Mouse (Mus musculus) gastrocnemius, adult 2 months (tissue): Measurements from ENCODE around the gene Lmo7. TPM values are rescaled to one million over a fixed set of nuclear protein-coding genes. Genes with fewer than 3 reads are reported as not detected.

Experiments used
- DNase-seq: peaks from one replicate; pipeline ENCODE4 v3.0.0; 2022
- H3K27ac ChIP-seq: fragments of 200-600 bp; 2 replicates; pipeline ENCODE4 v1.8.1; 2022; ENCODE audit warnings: mild to moderate bottlenecking
- H3K4me3 ChIP-seq: fragments of 200-600 bp; 2 replicates; pipeline ENCODE4 v1.8.1; 2022; ENCODE audit warnings: mild to moderate bottlenecking, moderate library complexity
- CTCF ChIP-seq: fragments of 200-600 bp; IDR thresholded peaks from 2 replicates; pipeline ENCODE4 v1.8.1; 2022; ENCODE audit warnings: antibody characterized with exemption, mild to moderate bottlenecking, moderate library complexity
- intact Hi-C: fragments of 180-260 bp; cut with DNase I; formaldehyde crosslinking; loops from one replicate; pipeline ENCODE4 v1.15.1; 2025
- total RNA-seq, 2 experiments: library from RNA; stranded (reverse); gene quantifications; 2 replicates each; pipeline ENCODE4 v1.2.3; 2021

Gene Lmo7
- total RNA-seq, 2 experiments from 2014 or later = 66.4 to 75.5 TPM

- intact Hi-C loops = no loop called here
- no peak overlapping the region for H3K27ac ChIP-seq
- DNase-seq = no peak
- no peak overlapping the region for H3K4me3 ChIP-seq
- no peak for TF ChIP-seq CTCF
These were observed 25.7 kb downstream of the Lmo7 start for GRCm38 (mm10) chr14:101755425-101755824.

DNA sequence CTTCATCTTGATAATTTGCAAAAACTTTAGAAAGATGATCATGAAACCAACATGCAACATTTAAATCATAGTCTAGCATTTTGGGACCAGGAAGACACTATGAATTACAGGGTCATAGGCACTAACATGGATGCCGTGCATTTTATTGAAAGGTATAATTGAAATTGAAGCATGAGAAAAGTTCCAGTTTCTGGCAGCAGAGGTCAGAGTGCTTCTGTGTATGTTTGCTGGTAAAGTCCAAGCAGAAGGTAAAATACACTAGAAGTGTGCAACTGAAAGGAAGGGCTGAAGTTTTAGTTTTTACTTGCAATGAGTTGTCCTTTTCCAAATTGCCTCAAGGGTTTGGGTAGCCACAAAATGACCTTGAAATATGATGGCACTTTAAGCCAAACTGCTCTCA, 32.5 kb downstream of the Lmo7 start:
- no peak overlapping the region for H3K27ac ChIP-seq
- peak; percentile 41 for TF ChIP-seq CTCF
- no peak for DNase-seq
- H3K4me3 ChIP-seq = no peak overlapping the region
- intact Hi-C loops = no loop called here

GRCm38 (mm10) chr14:101763762-101764295, 34.1 kb downstream of the Lmo7 start:
- DNase-seq = no peak
- Histone ChIP-seq H3K4me3 (no peak overlapping the region), H3K27ac (no peak overlapping the region)
- no peak for TF ChIP-seq CTCF
- intact Hi-C loops = no loop called here

DNA sequence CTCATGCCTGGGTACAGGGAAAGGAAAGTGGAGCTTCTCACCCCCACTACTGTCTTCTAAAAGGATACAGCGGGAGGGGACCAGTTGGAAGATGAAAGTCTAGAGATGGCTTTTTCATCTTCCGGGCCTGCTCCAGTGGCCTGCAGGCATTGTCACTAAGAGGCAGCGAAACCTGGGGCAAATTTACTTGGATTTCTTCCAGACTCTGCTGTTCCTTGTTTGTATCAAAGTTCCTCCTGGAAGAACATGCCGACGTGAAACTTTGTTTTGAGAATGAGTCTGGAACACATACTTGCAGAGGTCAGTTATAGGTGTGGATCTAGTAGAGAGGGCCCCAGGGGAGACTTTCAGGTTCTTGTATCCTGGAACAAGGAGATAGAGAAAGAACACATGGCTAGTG, 41.6 kb downstream of the Lmo7 start:
- Histone ChIP-seq H3K27ac (no peak overlapping the region), H3K4me3 (no peak overlapping the region)
- DNase-seq = no peak
- intact Hi-C loops = no loop called here
- no peak for TF ChIP-seq CTCF

DNA sequence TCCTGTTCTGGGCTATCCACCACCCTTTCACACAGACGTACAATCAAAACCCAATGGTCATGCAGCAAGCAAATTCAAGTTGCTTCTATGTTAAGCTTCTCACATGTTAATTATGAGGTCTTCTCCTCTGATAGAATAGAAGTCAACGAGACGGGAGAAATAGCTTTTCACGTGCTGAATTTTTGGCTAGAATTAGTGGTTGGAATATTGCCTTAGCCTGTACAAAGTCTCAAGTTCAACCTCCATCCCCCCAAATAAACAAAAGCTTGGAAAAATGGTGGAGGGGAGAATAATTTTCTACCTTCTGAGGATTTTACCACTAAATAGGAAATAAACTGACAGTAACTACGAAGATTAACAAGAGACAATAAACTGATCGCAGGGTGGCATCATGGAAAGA, 42.0 kb downstream of the Lmo7 start:
- TF ChIP-seq CTCF = no peak
- no peak for DNase-seq
- H3K4me3 ChIP-seq = no peak overlapping the region
- intact Hi-C loops = no loop called here
- no peak overlapping the region for H3K27ac ChIP-seq

DNA sequence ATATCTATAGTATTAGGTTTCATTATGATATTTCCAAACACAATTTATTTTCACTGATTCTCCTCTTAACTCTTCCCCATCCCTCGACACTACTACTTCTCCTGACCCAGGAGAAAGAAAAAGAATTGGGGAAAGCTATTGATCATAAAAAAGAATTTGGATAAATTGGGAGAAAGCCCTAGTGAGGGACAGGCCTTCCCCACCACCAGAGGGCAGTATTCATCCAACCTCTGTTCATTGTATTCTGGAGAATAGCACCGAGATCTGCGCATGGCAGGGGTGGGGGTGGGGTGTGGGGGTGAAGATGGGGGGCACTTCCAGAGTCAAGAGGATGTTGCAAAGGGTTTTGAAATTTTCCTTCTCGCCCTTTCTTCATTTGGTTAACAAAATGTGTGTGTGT, 44.9 kb downstream of the Lmo7 start:
- intact Hi-C loops = loop anchor here (5.0 kb wide), 1 partner anchor 738 kb away; no protein-coding TSS in a partner anchor
- DNase-seq = peak; percentile 18
- Histone ChIP-seq H3K4me3 (no peak overlapping the region), H3K27ac (no peak overlapping the region)
- TF ChIP-seq CTCF = peak; percentile 69

- Histone ChIP-seq H3K27ac (no peak overlapping the region), H3K4me3 (no peak overlapping the region)
- no peak for DNase-seq
- TF ChIP-seq CTCF = no peak
- intact Hi-C loops = loop anchor here (5.0 kb wide), 1 partner anchor 736 kb away; no protein-coding TSS in a partner anchor
These were observed 46.8 kb downstream of the Lmo7 start for GRCm38 (mm10) chr14:101776296-101777128.

- intact Hi-C loops = loop anchor here (5.0 kb wide), 1 partner anchor 735 kb away; no protein-coding TSS in a partner anchor
- H3K4me3 ChIP-seq = no peak overlapping the region
- no peak for TF ChIP-seq CTCF
- H3K27ac ChIP-seq = no peak overlapping the region
- no peak for DNase-seq
These were observed 47.4 kb downstream of the Lmo7 start for GRCm38 (mm10) chr14:101777129-101777493.

- intact Hi-C loops = loop anchor here (5.0 kb wide), 1 partner anchor 734 kb away; no protein-coding TSS in a partner anchor
- Histone ChIP-seq H3K27ac (no peak overlapping the region), H3K4me3 (no peak overlapping the region)
- TF ChIP-seq CTCF = no peak
- no peak for DNase-seq
These were observed 48.7 kb downstream of the Lmo7 start for GRCm38 (mm10) chr14:101778426-101778825.

DNA sequence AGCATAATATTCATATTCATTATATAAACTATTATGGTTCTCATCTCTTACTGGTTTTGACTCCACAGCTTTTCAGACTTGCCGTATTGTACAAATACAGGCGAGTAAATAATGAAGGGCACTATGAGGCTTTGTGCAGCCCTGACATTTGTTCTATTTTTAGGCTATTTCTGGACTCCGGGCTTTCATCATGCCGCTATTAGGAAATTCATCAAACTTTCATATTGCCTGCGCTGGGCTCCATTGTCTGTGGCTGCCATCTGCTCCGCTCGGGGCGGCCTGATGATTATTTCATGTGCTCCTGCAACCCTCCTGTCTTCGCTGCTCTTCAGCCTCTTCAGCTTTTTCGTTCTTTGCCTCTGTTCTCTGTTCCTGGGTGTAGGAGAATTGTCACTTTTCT, 50.3 kb downstream of the Lmo7 start:
- Histone ChIP-seq H3K4me3 (no peak overlapping the region), H3K27ac (no peak overlapping the region)
- TF ChIP-seq CTCF = no peak
- DNase-seq = no peak
- intact Hi-C loops = loop anchor here (5.0 to 10.0 kb wide), 4 partner anchors 95 to 167 kb away; no protein-coding TSS in a partner anchor

GRCm38 (mm10) chr14:101781219-101781618, 51.5 kb downstream of the Lmo7 start:
- Histone ChIP-seq H3K27ac (no peak overlapping the region), H3K4me3 (no peak overlapping the region)
- DNase-seq = no peak
- intact Hi-C loops = loop anchor here (5.0 to 10.0 kb wide), 4 partner anchors 94 to 166 kb away; no protein-coding TSS in a partner anchor
- no peak for TF ChIP-seq CTCF

DNA sequence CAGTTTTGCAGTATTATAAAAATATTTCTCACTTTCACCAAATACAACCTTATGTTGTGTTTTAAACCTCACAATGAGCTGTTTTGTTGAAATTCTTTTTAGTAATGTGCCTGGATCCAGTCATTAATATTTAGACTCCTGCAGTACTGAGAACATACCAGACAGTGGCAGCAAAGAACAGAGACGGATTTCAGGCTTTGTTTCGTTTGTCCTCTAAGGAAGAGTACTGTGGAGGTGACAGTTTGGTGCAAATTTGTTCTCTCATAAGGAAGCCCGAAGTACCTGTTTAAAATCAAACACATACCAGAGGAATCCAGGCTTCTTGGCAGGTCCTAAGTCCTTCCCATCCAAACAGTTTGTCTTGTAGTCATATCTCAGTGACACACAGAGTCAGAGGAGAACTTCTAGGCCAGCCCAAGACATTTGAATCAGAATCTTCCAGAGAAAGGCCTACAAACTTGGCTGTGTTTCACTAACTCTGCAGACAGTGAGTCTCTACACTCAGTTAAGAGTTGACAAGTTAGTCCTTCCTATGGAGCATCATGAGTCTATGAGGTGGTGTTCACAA, 52.3 kb downstream of the Lmo7 start:
- TF ChIP-seq CTCF = peak; percentile 90
- H3K27ac ChIP-seq = no peak overlapping the region
- H3K4me3 ChIP-seq = no peak overlapping the region
- intact Hi-C loops = loop anchor here (5.0 to 10.0 kb wide), 4 partner anchors 93 to 165 kb away; no protein-coding TSS in a partner anchor
- DNase-seq = no peak
